In the genomic region with DNA sequence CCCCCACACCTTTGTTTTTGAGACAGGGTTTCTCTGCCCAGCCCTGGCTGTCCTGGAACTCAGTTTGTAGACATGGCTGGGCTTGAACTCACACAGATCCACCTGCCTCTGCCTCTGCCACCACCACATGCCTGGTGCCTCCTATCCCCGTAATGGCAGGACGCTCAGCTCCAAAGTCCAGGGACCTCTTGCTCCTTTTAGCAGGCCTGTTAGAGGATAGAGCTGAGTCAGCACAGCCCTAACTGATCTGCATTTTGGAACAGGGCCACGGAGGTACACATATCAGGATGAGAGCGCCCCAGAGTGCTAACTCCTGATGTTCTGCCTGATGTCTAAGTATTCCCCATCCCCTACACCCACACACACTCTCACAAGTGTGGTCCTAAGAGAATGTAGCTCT, we compare ENCODE assay signal across 7 mouse cellular contexts. TPM values are rescaled to one million over a fixed set of nuclear protein-coding genes. Genes with fewer than 3 reads are reported as not detected.
A peak's percentile ranks its signal among the peaks of the same experiment; 100 is the strongest.
DNase-seq lines count a peak whose midpoint lies in the region; TF ChIP-seq lines count a peak whose summit lies in the region.

Gene Tmem86b (minus strand): TSS at position 392 of the 400 bp plus-strand sequence.

- no peaks in the 10 kb centered on the region for H3K27me3 ChIP-seq in testis, adult 2 months (ENCODE audit: control insufficient read depth, insufficient read depth, low read length)
- H3K27me3 ChIP-seq in liver, adult 2 months (ENCODE audit: control insufficient read depth, insufficient read depth, low read length), result no peaks in the 10 kb centered on the region

- no peak for TF ChIP-seq CTCF in testis, adult 2 months (IDR thresholded peaks at IDR 0.05; ENCODE audit: control insufficient read depth, insufficient read depth, insufficient replicate concordance, low read depth, low read length)
- TF ChIP-seq CTCF in liver, adult 2 months (IDR thresholded peaks at IDR 0.05; ENCODE audit: low read depth, low read length), result no peak

- no peaks in the 10 kb centered on the region; the same call in none of the 2 replicates for H3K36me3 ChIP-seq in testis, adult 2 months (ENCODE audit: control insufficient read depth, insufficient read depth, low read length)
- H3K36me3 ChIP-seq in liver, adult 2 months (ENCODE audit: control insufficient read depth, insufficient read depth, low read length), result peaks cover 15% of the 10 kb centered on the region; the same call in 1 of the 2 replicates

- H3K4me1 ChIP-seq in testis, adult 2 months (ENCODE audit: control insufficient read depth, insufficient read depth, low read length), result no peaks in the 10 kb centered on the region
- peaks cover 22% of the 10 kb centered on the region for H3K4me1 ChIP-seq in liver, adult 2 months (ENCODE audit: control insufficient read depth, insufficient read depth, low read length)

- no peak within 1 kb of the TSS; the same call in 1 of the 2 replicates for H3K4me3 ChIP-seq in testis, adult 2 months (ENCODE audit: control insufficient read depth, low read depth, low read length)
- no peak within 1 kb of the TSS for H3K4me3 ChIP-seq in liver, adult 2 months (ENCODE audit: insufficient read depth, low read depth, low read length)

- no peak within 1 kb of the TSS for H3K27ac ChIP-seq in testis, adult 2 months (ENCODE audit: control insufficient read depth, insufficient read depth, low read depth, low read length)
- peak within 1 kb of the TSS; percentile 88 for H3K27ac ChIP-seq in liver, adult 2 months (replicated peaks; ENCODE audit: insufficient read depth, low read depth, low read length)

- DNase-seq in testis, postnatal 14 days (ENCODE audit: low spot score), result no peak
- peak; percentile 79 to 80 for DNase-seq in kidney, adult 8-10 months
- peak; percentile 97 for DNase-seq in liver, adult 2 months (ENCODE audit: extremely low read depth, low read depth, low spot score)
- peak; percentile 70 for DNase-seq in yolk sac, embryonic 10.5 days (ENCODE audit: low spot score)
- no peak for DNase-seq in thymus, postnatal 4 days
- no peak for DNase-seq in gastrocnemius, postnatal 4 days (ENCODE audit: low spot score in 2 of 2)

- no peak for TF ChIP-seq POLR2A in testis, adult 2 months (IDR thresholded peaks at IDR 0.05; ENCODE audit: control insufficient read depth, low read depth, low read length)
- TF ChIP-seq POLR2A in liver, adult 2 months (IDR thresholded peaks at IDR 0.05; ENCODE audit: extremely low read depth, insufficient read depth, low read length), result no peak

- H3K79me2 ChIP-seq in liver, adult 2 months (ENCODE audit: control insufficient read depth, insufficient read depth, low read length), result no peaks in the 10 kb centered on the region

- 25% methylated on average over 4 of the region's 4 CpGs for WGBS in liver, adult 2 months

- no peak within 1 kb of the TSS for H3K9ac ChIP-seq in liver, adult 2 months (ENCODE audit: low read depth, low read length)

RNA-seq across cellular contexts. Expression of gene Tmem86b, which starts in this region (rescaled TPM):
- polyA plus RNA-seq in testis, adult 2 months (2012; rRNA removed), result 36.7 and 46.0 TPM in 2 replicates
- total RNA-seq in liver, adult 2 months (2014; rRNA removed), result 39.5 and 55.7 TPM in 2 replicates
- polyA plus RNA-seq in liver, adult 2 months (2012; rRNA removed), result 404 and 475 TPM in 2 replicates
- 1 to 10 TPM; 7.0 to 7.8 TPM for total RNA-seq in gastrocnemius, postnatal 4 days (2021)

Comparison
In these comparisons a context has a peak if more than half of its experiments do, and no peak if none do; other contexts are left out.
1. DNase-seq: peak in kidney, adult 8-10 months (2 of 2), liver, adult 2 months (single experiment) and yolk sac, embryonic 10.5 days (single experiment); none in testis, postnatal 14 days (single experiment), thymus, postnatal 4 days (single experiment) and gastrocnemius, postnatal 4 days (0 of 2).